Mouse (Mus musculus) intestine, embryonic 15.5 days (tissue): ENCODE data around the gene Zfp853. TPM values are rescaled to one million over a fixed set of nuclear protein-coding genes. Genes with fewer than 3 reads are reported as not detected.

ENCODE experiments used
- ATAC-seq: fragments of 200-750 bp; cut with Nextera tagmentation; 2 replicates; pipeline ENCODE4 v1.8.0; 2017; ENCODE audit warnings: moderate TSS enrichment, moderate library complexity
- H3K27ac ChIP-seq: fragments of 300-500 bp; sonication (generic); 2 replicates; pipeline ENCODE4 v1.5.1; 2015; ENCODE audit warnings: mild to moderate bottlenecking, inconsistent platforms
- H3K27me3 ChIP-seq: fragments of 300-500 bp; sonication (generic); replicated peaks from 2 replicates; pipeline ENCODE4 v1.6.1; 2015; ENCODE audit warnings: inconsistent platforms
- H3K36me3 ChIP-seq: fragments of 300-500 bp; sonication (generic); 2 replicates; pipeline ENCODE4 v1.6.1; 2015; ENCODE audit warnings: inconsistent platforms
- H3K4me1 ChIP-seq: fragments of 300-500 bp; sonication (generic); replicated peaks from 2 replicates; pipeline ENCODE4 v1.6.1; 2015; ENCODE audit warnings: inconsistent platforms
- H3K4me2 ChIP-seq: fragments of 300-500 bp; sonication (generic); replicated peaks from 2 replicates; pipeline ENCODE4 v1.6.1; 2015; ENCODE audit warnings: mild to moderate bottlenecking, inconsistent platforms
- H3K4me3 ChIP-seq: fragments of 300-500 bp; sonication (generic); replicated peaks from 2 replicates; pipeline ENCODE4 v1.5.1; 2015; ENCODE audit warnings: inconsistent platforms
- H3K9ac ChIP-seq: fragments of 300-500 bp; sonication (generic); 2 replicates; pipeline ENCODE4 v1.6.1; 2015; ENCODE audit warnings: inconsistent platforms
- H3K9me3 ChIP-seq: fragments of 300-500 bp; sonication (generic); 2 replicates; pipeline ENCODE4 v1.6.1; 2016; ENCODE audit warnings: inconsistent platforms
- WGBS: fragments of 180-500 bp; shearing (Covaris S2); methylation state at CpG from one replicate; pipeline ENCODE4 v1.1.7; 2015; 5-methylcytosine and 5-hydroxymethylcytosine counted together
- polyA plus RNA-seq: library from polyadenylated mRNA; unstranded; fragments of >200 nt; fragmentation: Nextera tagmentation; extraction: Ambion mirVana; gene quantifications from 2 replicates; pipeline ENCODE4 v1.2.1, GENCODE M21; 2015

Zfp853 gene
- polyA plus RNA-seq, 1 experiment from 2014 or later, result 0.06 TPM

GRCm38 (mm10) chr5:143288378-143288911, 5.0 kb downstream of the Zfp853 start:
- 18% methylated on average over 9 of the region's 9 CpGs for WGBS
- Histone ChIP-seq H3K4me2 (peak overlapping the region; percentile 72), H3K27ac (no peak overlapping the region), H3K4me3 (peak overlapping the region; percentile 31), H3K27me3 (peaks cover 75% of the 10 kb centered on the region), H3K9ac (no peak overlapping the region), H3K4me1 (peaks cover 20% of the 10 kb centered on the region), H3K9me3 (no peaks in the 10 kb centered on the region), H3K36me3 (no peaks in the 10 kb centered on the region)
- no peak for ATAC-seq

GRCm38 (mm10) chr5:143287774-143288328, 5.6 kb downstream of the Zfp853 start:
- Histone ChIP-seq H3K9me3 (no peaks in the 10 kb centered on the region), H3K27me3 (peaks cover 69% of the 10 kb centered on the region), H3K4me3 (peak overlapping the region; percentile 31), H3K27ac (no peak overlapping the region), H3K4me2 (peak overlapping the region; percentile 72), H3K9ac (peak overlapping the region; percentile 3; the same call in 1 of the 2 replicates), H3K36me3 (no peaks in the 10 kb centered on the region), H3K4me1 (peaks cover 14% of the 10 kb centered on the region)
- peak; percentile 55 for ATAC-seq
- 3% methylated on average over 48 of the region's 48 CpGs for WGBS

GRCm38 (mm10) chr5:143284762-143285161, 8.7 kb downstream of the Zfp853 start:
- WGBS, result 47% methylated on average over 6 of the region's 6 CpGs

GRCm38 (mm10) chr5:143279247-143279646, 14.2 kb downstream of the Zfp853 start:
- WGBS, result 34% methylated on average over 10 of the region's 10 CpGs
- no peak for ATAC-seq

More at GRCm38 (mm10) chr5:143284762-143285161, 8.7 kb downstream of the Zfp853 start:
- H3K4me2 ChIP-seq, result no peak overlapping the region
- no peaks in the 10 kb centered on the region for H3K36me3 ChIP-seq
- no peak for ATAC-seq
- no peaks in the 10 kb centered on the region for H3K9me3 ChIP-seq
- peaks cover 10% of the 10 kb centered on the region for H3K4me1 ChIP-seq
- no peak overlapping the region for H3K9ac ChIP-seq
- H3K27ac ChIP-seq, result no peak overlapping the region
- H3K27me3 ChIP-seq, result peaks cover 48% of the 10 kb centered on the region
- no peak overlapping the region for H3K4me3 ChIP-seq

GRCm38 (mm10) chr5:143275761-143276160, 17.7 kb downstream of the Zfp853 start:
- H3K9ac ChIP-seq, result no peak overlapping the region
- H3K4me3 ChIP-seq, result no peak overlapping the region
- H3K27ac ChIP-seq, result no peak overlapping the region
- no peak overlapping the region for H3K4me2 ChIP-seq
- H3K27me3 ChIP-seq, result peaks cover 8% of the 10 kb centered on the region; the same call in 1 of the 2 replicates
- ATAC-seq, result no peak
- WGBS, result 59% methylated on average over 5 of the region's 5 CpGs
- no peaks in the 10 kb centered on the region for H3K36me3 ChIP-seq
- no peaks in the 10 kb centered on the region for H3K9me3 ChIP-seq
- peaks cover under 1% of the 10 kb centered on the region; the same call in 1 of the 2 replicates for H3K4me1 ChIP-seq

More at GRCm38 (mm10) chr5:143279247-143279646, 14.2 kb downstream of the Zfp853 start:
- Histone ChIP-seq H3K4me1 (no peaks in the 10 kb centered on the region), H3K36me3 (no peaks in the 10 kb centered on the region), H3K4me2 (no peak overlapping the region), H3K9ac (no peak overlapping the region), H3K4me3 (no peak overlapping the region), H3K9me3 (no peaks in the 10 kb centered on the region), H3K27ac (no peak overlapping the region), H3K27me3 (peaks cover 11% of the 10 kb centered on the region; the same call in 1 of the 2 replicates)

- Histone ChIP-seq H3K4me2 (no peak overlapping the region), H3K4me3 (no peak overlapping the region), H3K27ac (no peak overlapping the region), H3K27me3 (peaks cover 2% of the 10 kb centered on the region; the same call in 1 of the 2 replicates), H3K4me1 (peaks cover 11% of the 10 kb centered on the region; the same call in 1 of the 2 replicates), H3K9ac (no peak overlapping the region), H3K36me3 (no peaks in the 10 kb centered on the region), H3K9me3 (no peaks in the 10 kb centered on the region)
- no peak for ATAC-seq
- 90% methylated on average over 16 of the region's 16 CpGs for WGBS
These were observed 20.7 kb downstream of the Zfp853 start for GRCm38 (mm10) chr5:143272540-143273330.

- no peaks in the 10 kb centered on the region for H3K36me3 ChIP-seq
- no peaks in the 10 kb centered on the region for H3K27me3 ChIP-seq
- 74% methylated on average over 3 of the region's 3 CpGs for WGBS
- no peaks in the 10 kb centered on the region for H3K9me3 ChIP-seq
- H3K4me2 ChIP-seq, result no peak overlapping the region
- no peak overlapping the region for H3K9ac ChIP-seq
- no peak overlapping the region for H3K4me3 ChIP-seq
- H3K27ac ChIP-seq, result no peak overlapping the region
- H3K4me1 ChIP-seq, result peaks cover 11% of the 10 kb centered on the region; the same call in 1 of the 2 replicates
- no peak for ATAC-seq
These were observed 21.3 kb downstream of the Zfp853 start for GRCm38 (mm10) chr5:143272108-143272507.

- ATAC-seq, result no peak
- H3K4me3 ChIP-seq, result no peak overlapping the region
- no peaks in the 10 kb centered on the region for H3K36me3 ChIP-seq
- peaks cover 11% of the 10 kb centered on the region; the same call in 1 of the 2 replicates for H3K4me1 ChIP-seq
- H3K9me3 ChIP-seq, result no peaks in the 10 kb centered on the region
- no peaks in the 10 kb centered on the region for H3K27me3 ChIP-seq
- no peak overlapping the region for H3K9ac ChIP-seq
- H3K4me2 ChIP-seq, result no peak overlapping the region
- 85% methylated on average over 6 of the region's 6 CpGs for WGBS
- H3K27ac ChIP-seq, result no peak overlapping the region
These were observed 21.8 kb downstream of the Zfp853 start for GRCm38 (mm10) chr5:143271642-143272041.

- no peak; the same call in none of the 2 replicates for ATAC-seq
- Histone ChIP-seq H3K9ac (peak overlapping the region; percentile 93), H3K4me3 (peak overlapping the region; percentile 94), H3K9me3 (no peaks in the 10 kb centered on the region), H3K4me1 (peaks cover 11% of the 10 kb centered on the region; the same call in 1 of the 2 replicates), H3K4me2 (peak overlapping the region; percentile 93), H3K27me3 (no peaks in the 10 kb centered on the region), H3K27ac (peak overlapping the region; percentile 70; the same call in 1 of the 2 replicates), H3K36me3 (no peaks in the 10 kb centered on the region)
- 3% methylated on average over 12 of the region's 12 CpGs for WGBS
These were observed 23.3 kb downstream of the Zfp853 start for GRCm38 (mm10) chr5:143270151-143270519.

- Histone ChIP-seq H3K9me3 (no peaks in the 10 kb centered on the region), H3K4me3 (peak within 1 kb of the TSS; percentile 94), H3K27me3 (no peaks in the 10 kb centered on the region), H3K36me3 (no peaks in the 10 kb centered on the region), H3K4me1 (peaks cover 11% of the 10 kb centered on the region; the same call in 1 of the 2 replicates), H3K4me2 (peak within 1 kb of the TSS; percentile 93), H3K27ac (peak within 1 kb of the TSS; percentile 70), H3K9ac (peak within 1 kb of the TSS; percentile 93)
- 0% methylated on average over 79 of the region's 79 CpGs for WGBS
- ATAC-seq, result peak; percentile 92
These were observed 23.9 kb downstream of the Zfp853 start, which contains the start of gene Zfp316 for GRCm38 (mm10) chr5:143269363-143270150. Gene Zfp316 (minus strand): TSS chr5:143270022.

- peaks cover 11% of the 10 kb centered on the region; the same call in 1 of the 2 replicates for H3K4me1 ChIP-seq
- H3K27ac ChIP-seq, result no peak overlapping the region
- no peaks in the 10 kb centered on the region for H3K27me3 ChIP-seq
- no peaks in the 10 kb centered on the region for H3K36me3 ChIP-seq
- H3K4me3 ChIP-seq, result peak overlapping the region; percentile 94
- no peak; the same call in 1 of the 2 replicates for ATAC-seq
- no peaks in the 10 kb centered on the region for H3K9me3 ChIP-seq
- H3K9ac ChIP-seq, result peak overlapping the region; percentile 93
- peak overlapping the region; percentile 93 for H3K4me2 ChIP-seq
- 31% methylated on average over 8 of the region's 8 CpGs for WGBS
These were observed 24.4 kb downstream of the Zfp853 start for GRCm38 (mm10) chr5:143268985-143269362.
